Mouse (Mus musculus): Measurements from ENCODE around the gene Rps6ka5. TPM values are rescaled to one million over a fixed set of nuclear protein-coding genes. Genes with fewer than 3 reads are reported as not detected.

Gene Rps6ka5
- polyA plus RNA-seq, 1 experiment from 2014 or later, result 13.7 TPM

- no peak overlapping the region for H3K4me3 ChIP-seq
- no peaks in the 10 kb centered on the region for H3K27me3 ChIP-seq
- no peaks in the 10 kb centered on the region for H3K36me3 ChIP-seq
- H3K27ac ChIP-seq (replicated peaks), result no peak overlapping the region
- H3K4me1 ChIP-seq, result no peaks in the 10 kb centered on the region
- no peaks in the 10 kb centered on the region for H3K9me3 ChIP-seq
- no peak overlapping the region for H3K9ac ChIP-seq (replicated peaks)
- no peak overlapping the region for H3K4me2 ChIP-seq (replicated peaks)
- 28% methylated on average over 12 of the region's 12 CpGs for WGBS
- no peak for ATAC-seq (replicated peaks)
These were observed 191.8 kb downstream of the Rps6ka5 start for GRCm38 (mm10) chr12:100535028-100535427.

GRCm38 (mm10) chr12:100534028-100534427 is 192.8 kb downstream of the Rps6ka5 start:
- Histone ChIP-seq H3K36me3 (no peaks in the 10 kb centered on the region), H3K27ac (replicated peaks) (no peak overlapping the region), H3K27me3 (no peaks in the 10 kb centered on the region), H3K4me3 (no peak overlapping the region), H3K9me3 (no peaks in the 10 kb centered on the region), H3K4me1 (no peaks in the 10 kb centered on the region), H3K4me2 (replicated peaks) (no peak overlapping the region), H3K9ac (replicated peaks) (no peak overlapping the region)
- 42% methylated on average over 3 of the region's 3 CpGs for whole genome bisulfite sequencing
- ATAC-seq (replicated peaks), result no peak

- Histone ChIP-seq H3K4me1 (peaks cover under 1% of the 10 kb centered on the region; the same call in 1 of the 2 replicates), H3K4me3 (no peak overlapping the region), H3K36me3 (no peaks in the 10 kb centered on the region), H3K27me3 (no peaks in the 10 kb centered on the region), H3K4me2 (replicated peaks) (no peak overlapping the region), H3K27ac (replicated peaks) (no peak overlapping the region), H3K9ac (replicated peaks) (no peak overlapping the region), H3K9me3 (no peaks in the 10 kb centered on the region)
- no peak for ATAC-seq (replicated peaks)
- WGBS, result 86% methylated on average over 4 of the region's 4 CpGs
These were observed 193.6 kb downstream of the Rps6ka5 start for GRCm38 (mm10) chr12:100533209-100533608.

GRCm38 (mm10) chr12:100531740-100532139 is 195.0 kb downstream of the Rps6ka5 start:
- 64% methylated on average over 1 of the region's 1 CpGs for WGBS
- H3K4me3 ChIP-seq, result no peak overlapping the region
- no peak overlapping the region for H3K27ac ChIP-seq (replicated peaks)
- ATAC-seq (replicated peaks), result no peak
- H3K4me1 ChIP-seq, result peaks cover 15% of the 10 kb centered on the region
- no peak overlapping the region for H3K9ac ChIP-seq (replicated peaks)
- H3K4me2 ChIP-seq (replicated peaks), result no peak overlapping the region
- H3K27me3 ChIP-seq, result no peaks in the 10 kb centered on the region
- H3K36me3 ChIP-seq, result no peaks in the 10 kb centered on the region
- H3K9me3 ChIP-seq, result no peaks in the 10 kb centered on the region

GRCm38 (mm10) chr12:100530871-100531270 is 195.9 kb downstream of the Rps6ka5 start:
- ATAC-seq (replicated peaks), result no peak
- Histone ChIP-seq H3K27me3 (no peaks in the 10 kb centered on the region), H3K9me3 (no peaks in the 10 kb centered on the region), H3K4me2 (replicated peaks) (no peak overlapping the region), H3K4me3 (no peak overlapping the region), H3K36me3 (no peaks in the 10 kb centered on the region), H3K27ac (replicated peaks) (no peak overlapping the region), H3K9ac (replicated peaks) (no peak overlapping the region), H3K4me1 (peaks cover 15% of the 10 kb centered on the region)
- WGBS, result 94% methylated on average over 5 of the region's 5 CpGs

GRCm38 (mm10) chr12:100529651-100530050 is 197.1 kb downstream of the Rps6ka5 start:
- Histone ChIP-seq H3K4me1 (peaks cover 15% of the 10 kb centered on the region), H3K4me2 (replicated peaks) (no peak overlapping the region), H3K9me3 (no peaks in the 10 kb centered on the region), H3K9ac (replicated peaks) (no peak overlapping the region), H3K27me3 (no peaks in the 10 kb centered on the region), H3K27ac (replicated peaks) (no peak overlapping the region), H3K4me3 (no peak overlapping the region), H3K36me3 (no peaks in the 10 kb centered on the region)
- WGBS, result 91% methylated on average over 5 of the region's 5 CpGs
- ATAC-seq (replicated peaks), result no peak

GRCm38 (mm10) chr12:100529172-100529571 is 197.6 kb downstream of the Rps6ka5 start:
- no peak overlapping the region for H3K4me2 ChIP-seq (replicated peaks)
- H3K9me3 ChIP-seq, result no peaks in the 10 kb centered on the region
- no peak overlapping the region for H3K27ac ChIP-seq (replicated peaks)
- no peak overlapping the region for H3K9ac ChIP-seq (replicated peaks)
- no peak for ATAC-seq (replicated peaks)
- no peaks in the 10 kb centered on the region for H3K27me3 ChIP-seq
- peaks cover 15% of the 10 kb centered on the region for H3K4me1 ChIP-seq
- WGBS, result 41% methylated on average over 8 of the region's 8 CpGs
- H3K4me3 ChIP-seq, result no peak overlapping the region
- no peaks in the 10 kb centered on the region for H3K36me3 ChIP-seq

- Histone ChIP-seq H3K36me3 (no peaks in the 10 kb centered on the region), H3K9ac (replicated peaks) (no peak overlapping the region), H3K4me2 (replicated peaks) (peak overlapping the region; percentile 55), H3K27ac (replicated peaks) (no peak overlapping the region), H3K27me3 (no peaks in the 10 kb centered on the region), H3K4me1 (peaks cover 15% of the 10 kb centered on the region), H3K4me3 (no peak overlapping the region), H3K9me3 (no peaks in the 10 kb centered on the region)
- 76% methylated on average over 3 of the region's 3 CpGs for WGBS
- ATAC-seq (replicated peaks), result no peak
These were observed 198.5 kb downstream of the Rps6ka5 start for GRCm38 (mm10) chr12:100528246-100528645.

GRCm38 (mm10) chr12:100527753-100528152 is 199.0 kb downstream of the Rps6ka5 start:
- Histone ChIP-seq H3K27ac (replicated peaks) (no peak overlapping the region), H3K9me3 (no peaks in the 10 kb centered on the region), H3K4me3 (peak overlapping the region; percentile 32), H3K9ac (replicated peaks) (no peak overlapping the region), H3K4me2 (replicated peaks) (peak overlapping the region; percentile 55), H3K36me3 (no peaks in the 10 kb centered on the region), H3K4me1 (peaks cover 15% of the 10 kb centered on the region), H3K27me3 (no peaks in the 10 kb centered on the region)
- WGBS, result 10% methylated on average over 9 of the region's 9 CpGs
- ATAC-seq (replicated peaks), result peak; percentile 99

- Histone ChIP-seq H3K36me3 (no peaks in the 10 kb centered on the region), H3K27me3 (no peaks in the 10 kb centered on the region), H3K4me3 (peak overlapping the region; percentile 32), H3K9me3 (no peaks in the 10 kb centered on the region), H3K4me2 (replicated peaks) (peak overlapping the region; percentile 55), H3K9ac (replicated peaks) (no peak overlapping the region), H3K27ac (replicated peaks) (0 out of 2 replicates have a peak overlapping the region, but pooled peaks have one; percentile 28), H3K4me1 (peaks cover 15% of the 10 kb centered on the region)
- 45% methylated on average over 9 of the region's 9 CpGs for WGBS
- peak; percentile 27; the same call in 1 of the 2 replicates for ATAC-seq (replicated peaks)
These were observed 199.5 kb downstream of the Rps6ka5 start for GRCm38 (mm10) chr12:100527241-100527640.

- no peak overlapping the region for H3K4me2 ChIP-seq (replicated peaks)
- 81% methylated on average over 1 of the region's 1 CpGs for WGBS
- no peak for ATAC-seq (replicated peaks)
These were observed 200.8 kb downstream of the Rps6ka5 start for GRCm38 (mm10) chr12:100525939-100526338.

GRCm38 (mm10) chr12:100520794-100521186 is 206.0 kb downstream of the Rps6ka5 start, which contains the start of gene Ttc7b:
Ttc7b (minus strand) TSS chr12:100520826.
- peak within 1 kb of the TSS; percentile 92 for H3K9ac ChIP-seq (replicated peaks)
- peaks cover 26% of the 10 kb centered on the region for H3K4me1 ChIP-seq
- no peaks in the 10 kb centered on the region for H3K9me3 ChIP-seq
- no peaks in the 10 kb centered on the region for H3K27me3 ChIP-seq
- ATAC-seq (replicated peaks), result peak; percentile 73
- 2% methylated on average over 21 of the region's 42 CpGs for WGBS
- H3K4me2 ChIP-seq (replicated peaks), result peak within 1 kb of the TSS; percentile 79
- peak within 1 kb of the TSS; percentile 97 for H3K4me3 ChIP-seq
- H3K27ac ChIP-seq (replicated peaks), result peak within 1 kb of the TSS; percentile 86
- H3K36me3 ChIP-seq, result no peaks in the 10 kb centered on the region

More at GRCm38 (mm10) chr12:100525939-100526338, 200.8 kb downstream of the Rps6ka5 start:
- peaks cover 19% of the 10 kb centered on the region for H3K4me1 ChIP-seq
- H3K36me3 ChIP-seq, result no peaks in the 10 kb centered on the region
- no peak overlapping the region for H3K9ac ChIP-seq (replicated peaks)
- no peaks in the 10 kb centered on the region for H3K9me3 ChIP-seq
- no peak overlapping the region for H3K4me3 ChIP-seq
- no peaks in the 10 kb centered on the region for H3K27me3 ChIP-seq
- no peak overlapping the region for H3K27ac ChIP-seq (replicated peaks)

All from forebrain, embryonic 15.5 days (tissue).